Mouse (Mus musculus) spleen, adult 2 months (tissue): ENCODE measurements around the gene Skil.

ENCODE experiments used
- CTCF ChIP-seq: fragments of 200-500 bp; IDR thresholded peaks from 2 replicates; pipeline ENCODE4 v1.5.1; 2011; ENCODE audit warnings: mild to moderate bottlenecking, inconsistent platforms; ENCODE audit not compliant: insufficient read depth, insufficient read length, insufficient replicate concordance; ENCODE audit errors: extremely low read depth
- POLR2A ChIP-seq: fragments of 200-500 bp; IDR thresholded peaks from 2 replicates; pipeline ENCODE4 v1.6.1; 2011; ENCODE audit warnings: low read depth, low read length, inconsistent platforms

DNA sequence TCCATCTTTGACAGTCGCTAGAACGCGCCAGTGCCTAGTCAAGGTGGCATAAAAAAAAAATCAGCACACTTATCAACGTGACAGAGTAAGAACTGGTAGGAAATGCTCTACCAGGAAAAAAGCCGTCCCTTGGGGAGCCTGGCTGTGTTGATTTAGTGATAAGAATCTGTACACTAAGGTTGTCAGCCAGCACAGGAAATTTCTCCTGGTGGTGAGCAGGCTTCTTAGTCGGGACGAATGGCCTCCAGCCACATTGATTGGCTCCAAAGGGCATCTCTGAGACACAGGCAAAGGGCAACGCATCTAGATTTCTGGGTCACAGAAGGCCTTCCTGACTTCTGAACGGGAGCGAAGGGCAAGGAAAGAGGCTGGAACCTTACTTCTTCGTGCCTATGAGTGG is 19.1 kb upstream of the Skil start:
- TF ChIP-seq POLR2A (no peak), CTCF (no peak)
